Mouse (Mus musculus): ENCODE data around the gene Txnrd1.

- no peak for TF ChIP-seq CTCF (IDR thresholded peaks at IDR 0.05; ENCODE audit: borderline replicate concordance, insufficient read depth, low read depth, low read length)
- no peak for TF ChIP-seq POLR2A (IDR thresholded peaks at IDR 0.05; ENCODE audit: borderline replicate concordance, insufficient read depth, low read length)
Measured at GRCm38 (mm10) chr10:82796471-82797118, 37.2 kb upstream of the Txnrd1 start.

All from cerebellum, adult 2 months (tissue).